Mouse (Mus musculus) spleen, adult 2 months (tissue): ENCODE results near the gene Dixdc1.

Experiments used
- CTCF ChIP-seq: fragments of 200-500 bp; IDR thresholded peaks from 2 replicates; pipeline ENCODE4 v1.5.1; 2011; ENCODE audit warnings: mild to moderate bottlenecking, inconsistent platforms; ENCODE audit not compliant: insufficient read depth, insufficient read length, insufficient replicate concordance; ENCODE audit errors: extremely low read depth
- POLR2A ChIP-seq: fragments of 200-500 bp; IDR thresholded peaks from 2 replicates; pipeline ENCODE4 v1.6.1; 2011; ENCODE audit warnings: low read depth, low read length, inconsistent platforms

GRCm38 (mm10) chr9:50774026-50774462, 34.7 kb upstream of the Dixdc1 start:
- TF ChIP-seq CTCF (no peak), POLR2A (no peak)
